Mouse (Mus musculus) ES-E14 (cell line): Measurements from ENCODE around the gene Hsf4. TPM values are rescaled to one million over a fixed set of nuclear protein-coding genes. Genes with fewer than 3 reads are reported as not detected.

ENCODE experiments used
- DNase-seq: peaks from one replicate; pipeline ENCODE4 v3.0.0-alpha.2; 2013; ENCODE audit warnings: low read depth, low spot score
- H3K27ac ChIP-seq: 2 replicates; pipeline ENCODE4 v1.5.1; 2012; ENCODE audit warnings: low read depth, mild to moderate bottlenecking, low read length, moderate library complexity, mixed read lengths; ENCODE audit not compliant: poor library complexity, insufficient read depth, severe bottlenecking
- H3K36me3 ChIP-seq: 2 replicates; pipeline ENCODE4 v1.6.1; 2012; ENCODE audit warnings: mild to moderate bottlenecking, low read length, moderate library complexity, mixed read lengths; ENCODE audit not compliant: control insufficient read depth, poor library complexity, insufficient read depth, severe bottlenecking
- H3K4me1 ChIP-seq, 2 experiments: fragments of 150-350 bp in 1 of 2; sonication (generic) in 1 of 2; 2 replicates each; pipeline ENCODE4 v1.6.1; 2012; ENCODE audit warnings: low read length in 2 of 2, mild to moderate bottlenecking in 1 of 2, mixed read lengths in 1 of 2; ENCODE audit not compliant: control insufficient read depth in 2 of 2, insufficient read depth in 2 of 2, poor library complexity in 1 of 2
- H3K4me3 ChIP-seq, 2 experiments: fragments of 150-350 bp in 1 of 2; sonication (generic) in 1 of 2; 2 replicates each; pipeline ENCODE4 v1.5.1; 2012; ENCODE audit warnings: low read length in 2 of 2, low read depth in 1 of 2, mild to moderate bottlenecking in 1 of 2, mixed read lengths in 1 of 2; ENCODE audit not compliant: insufficient read depth in 1 of 2, poor library complexity in 1 of 2, severe bottlenecking in 1 of 2
- H3K9ac ChIP-seq: 2 replicates; pipeline ENCODE4 v1.6.1; 2012; ENCODE audit warnings: low read depth, mild to moderate bottlenecking, low read length, mixed read lengths; ENCODE audit not compliant: poor library complexity, insufficient read depth, severe bottlenecking
- H3K9me3 ChIP-seq: fragments of 150-350 bp; sonication (generic); 2 replicates; pipeline ENCODE4 v1.6.1; 2012; ENCODE audit warnings: low read depth, mild to moderate bottlenecking, low read length; ENCODE audit not compliant: control insufficient read depth, insufficient read depth
- CHD2 ChIP-seq: IDR thresholded peaks from 2 replicates; pipeline ENCODE4 v1.6.1; 2014; ENCODE audit warnings: mild to moderate bottlenecking, low read depth, low read length, inconsistent platforms
- HCFC1 ChIP-seq: IDR thresholded peaks from 2 replicates; pipeline ENCODE4 v1.6.1; 2012; ENCODE audit warnings: low read length, inconsistent platforms, borderline replicate concordance; ENCODE audit not compliant: insufficient read depth
- MAFK ChIP-seq: IDR thresholded peaks from 2 replicates; pipeline ENCODE4 v1.6.1; 2014; ENCODE audit warnings: mild to moderate bottlenecking, low read depth, low read length, inconsistent platforms; ENCODE audit not compliant: insufficient read depth
- ZC3H11A ChIP-seq: IDR thresholded peaks from 2 replicates; pipeline ENCODE4 v1.6.1; 2012; ENCODE audit warnings: low read depth, mild to moderate bottlenecking, inconsistent platforms, low read length, borderline replicate concordance
- ZNF384 ChIP-seq: IDR thresholded peaks from 2 replicates; pipeline ENCODE4 v1.6.1; 2012; ENCODE audit warnings: low read depth, low read length, inconsistent platforms
- in situ Hi-C, 2 experiments: fragments of 600-800 bp; cut with MboI; formaldehyde crosslinking; loops; one replicate each; pipeline ENCODE4 v1.15.1; 2025; ENCODE audit warnings: low sequenced_read_pairs in 2 of 2, inconsistent platforms in 1 of 2; ENCODE audit not compliant: unreplicated experiment in 2 of 2
- total RNA-seq: library from RNA; depleted of rRNA; stranded (reverse); fragments of 300-350 nt; gene quantifications from 2 replicates; pipeline ENCODE4 v1.2.3, GENCODE M21; 2012

Hsf4 gene
- total RNA-seq, 1 experiment: 0.45 TPM

DNA sequence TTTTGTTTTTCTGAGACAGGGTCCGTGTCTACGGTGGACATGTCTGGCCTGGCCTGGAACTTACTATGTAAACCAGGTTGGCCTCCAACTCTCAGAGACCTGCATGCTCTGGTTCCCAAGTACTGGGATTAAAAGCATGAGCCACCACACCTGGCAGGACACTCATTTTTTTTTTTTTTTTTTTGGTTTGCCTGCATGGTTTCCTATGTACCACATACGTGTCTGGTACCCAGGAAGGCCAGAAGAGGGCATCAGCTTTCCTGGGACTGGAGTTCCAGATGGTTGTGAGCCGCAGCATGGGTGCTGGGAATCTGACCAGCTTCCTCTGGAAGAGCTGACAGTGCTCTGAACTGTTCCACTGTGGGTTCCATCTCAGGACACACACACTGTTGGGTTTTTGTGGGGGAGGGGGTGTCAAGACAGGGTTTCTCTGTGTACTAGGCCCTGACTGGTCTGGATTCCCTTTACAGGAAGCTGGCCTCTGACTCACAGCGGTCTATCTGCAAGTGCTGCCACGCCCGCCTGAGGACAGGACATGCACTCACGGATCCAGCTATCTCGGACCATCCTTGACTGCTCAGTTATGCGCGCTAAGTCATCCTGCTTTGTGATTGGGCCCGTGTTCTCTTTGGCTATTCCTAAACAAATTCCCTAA, 8.1 kb upstream of the Hsf4 start:
- peaks cover 0 to 8% of the 10 kb centered on the region in 2 experiments; a peak in 2 of 4 replicates for H3K4me1 ChIP-seq
- TF ChIP-seq ZNF384 (peak; percentile 67), CHD2 (no peak)
- H3K4me3 ChIP-seq: no peak overlapping the region
- in situ Hi-C loops: loop anchor here in 1 of 2 experiments (25.0 kb wide), 1 partner anchor 624 kb away; the partner anchor contains the start of genes Ciao2b and Rrad
- H3K9ac ChIP-seq: no peak overlapping the region
- H3K9me3 ChIP-seq: no peaks in the 10 kb centered on the region
- no peak for DNase-seq
- H3K27ac ChIP-seq: no peak overlapping the region
- H3K36me3 ChIP-seq: no peaks in the 10 kb centered on the region

- H3K4me1 ChIP-seq: peaks cover 0 to 13% of the 10 kb centered on the region in 2 experiments; a peak in 2 of 4 replicates
- no peaks in the 10 kb centered on the region for H3K36me3 ChIP-seq
- no peak for DNase-seq
- no peaks in the 10 kb centered on the region for H3K9me3 ChIP-seq
- no peak for TF ChIP-seq HCFC1
- TF ChIP-seq MAFK: no peak
- TF ChIP-seq ZNF384: no peak
- TF ChIP-seq ZC3H11A: no peak
- no peak for TF ChIP-seq CHD2
- in situ Hi-C loops: loop anchor here in 1 of 2 experiments (25.0 kb wide), 1 partner anchor 626 kb away; the partner anchor contains the start of genes Ciao2b and Rrad
- H3K4me3 ChIP-seq: no peak overlapping the region; a peak in 1 of 4 replicates
- H3K27ac ChIP-seq: no peak overlapping the region
- H3K9ac ChIP-seq: no peak overlapping the region
These were observed 6.2 kb upstream of the Hsf4 start for GRCm38 (mm10) chr8:105263244-105263912.

GRCm38 (mm10) chr8:105264024-105264982, 5.3 kb upstream of the Hsf4 start, which contains the start of the genes Tradd and Fbxl8:
TSS of gene Tradd (minus strand) at chr8:105264609.
TSS of gene Fbxl8 (plus strand) at chr8:105264648.
- H3K4me3 ChIP-seq: peak within 1 kb of the TSS; percentile 79 to 82
- TF ChIP-seq CHD2 (no peak), ZNF384 (no peak), HCFC1 (no peak), ZC3H11A (no peak), MAFK (no peak)
- peak within 1 kb of the TSS; percentile 66 for H3K9ac ChIP-seq
- no peak for DNase-seq
- H3K27ac ChIP-seq: no peak within 1 kb of the TSS
- H3K9me3 ChIP-seq: no peaks in the 10 kb centered on the region
- H3K36me3 ChIP-seq: no peaks in the 10 kb centered on the region
- H3K4me1 ChIP-seq: peaks cover 0 to 10% of the 10 kb centered on the region in 2 experiments; a peak in 2 of 4 replicates
- in situ Hi-C loops: loop anchor here in 1 of 2 experiments (25.0 kb wide), 1 partner anchor 627 kb away; the partner anchor contains the start of genes Ciao2b and Rrad

DNA sequence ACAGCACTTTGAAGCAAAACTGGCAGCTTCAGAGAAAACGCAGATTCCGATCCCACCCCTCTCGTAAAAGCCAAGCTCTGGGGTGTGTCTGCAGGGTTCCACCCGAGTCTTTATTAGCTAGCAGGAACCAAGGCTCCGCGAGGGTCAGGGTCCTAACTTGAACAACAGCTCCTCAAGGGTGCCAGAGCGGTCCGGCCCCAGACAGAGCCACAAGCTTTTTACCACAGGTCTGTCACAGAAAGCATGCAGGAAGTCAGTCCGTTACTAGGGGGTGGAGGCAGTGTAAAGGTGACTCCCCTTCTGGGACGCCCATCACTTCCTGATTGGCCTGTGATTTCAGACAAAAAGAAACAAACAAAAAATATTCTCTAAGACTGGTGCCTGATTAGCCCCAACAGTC, 4.5 kb upstream of the Hsf4 start:
- in situ Hi-C loops: loop anchor here in 1 of 2 experiments (25.0 kb wide), 1 partner anchor 628 kb away; the partner anchor contains the start of genes Ciao2b and Rrad
- Histone ChIP-seq H3K9me3 (no peaks in the 10 kb centered on the region), H3K9ac (no peak overlapping the region), H3K4me3 (no peak overlapping the region), H3K4me1 (peaks cover 0 to 12% of the 10 kb centered on the region in 2 experiments; a peak in 2 of 4 replicates), H3K27ac (no peak overlapping the region), H3K36me3 (no peaks in the 10 kb centered on the region)
- no peak for DNase-seq
- TF ChIP-seq ZNF384 (no peak), CHD2 (no peak), MAFK (no peak), ZC3H11A (no peak), HCFC1 (no peak)
